Mouse (Mus musculus): ENCODE data around the gene Klf6.

Gene Klf6

GRCm38 (mm10) chr13:5899641-5900040 is 38.4 kb downstream of the Klf6 start:
- no peak for DNase-seq (ENCODE audit: low spot score)

- no peak for DNase-seq (ENCODE audit: low spot score)
Observed at GRCm38 (mm10) chr13:5913201-5913600, 51.9 kb downstream of the Klf6 start.

DNA sequence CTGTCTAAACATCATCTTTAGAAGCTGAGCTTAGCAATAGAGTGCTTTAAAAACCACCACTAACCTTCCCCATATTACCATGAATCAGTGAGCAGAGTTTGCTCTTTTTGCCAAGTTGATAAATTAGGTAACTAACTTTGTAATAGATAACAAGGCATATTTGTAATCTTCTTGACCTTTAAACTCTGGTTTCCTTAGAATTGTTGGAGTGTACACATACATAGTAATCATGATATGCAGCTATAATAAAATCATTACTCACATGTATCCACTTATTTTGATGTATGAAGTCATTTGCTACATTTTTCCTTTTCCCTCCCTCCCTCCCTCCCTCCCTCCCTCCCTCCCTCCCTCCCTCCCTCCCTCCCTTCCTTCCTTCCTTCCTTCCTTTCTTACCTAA is 56.1 kb downstream of the Klf6 start:
- no peak for DNase-seq (ENCODE audit: low spot score)

- no peak for DNase-seq (ENCODE audit: low spot score)
Observed at GRCm38 (mm10) chr13:5919966-5920365, 58.7 kb downstream of the Klf6 start.
